Mouse (Mus musculus) midbrain, embryonic 15.5 days (tissue): ENCODE data around the gene Slc22a12. TPM values are rescaled to one million over a fixed set of nuclear protein-coding genes. Genes with fewer than 3 reads are reported as not detected.

Source experiments
- ATAC-seq: fragments of 200-750 bp; cut with Nextera tagmentation; replicated peaks from 2 replicates; pipeline ENCODE4 v1.8.0; 2017; ENCODE audit warnings: moderate TSS enrichment
- H3K27ac ChIP-seq: fragments of 300-500 bp; sonication (generic); 2 replicates; pipeline ENCODE4 v1.5.1; 2015; ENCODE audit warnings: mild to moderate bottlenecking, inconsistent platforms
- H3K27me3 ChIP-seq: fragments of 300-500 bp; sonication (generic); replicated peaks from 2 replicates; pipeline ENCODE4 v1.6.1; 2015; ENCODE audit warnings: inconsistent platforms
- H3K36me3 ChIP-seq: fragments of 300-500 bp; sonication (generic); replicated peaks from 2 replicates; pipeline ENCODE4 v1.6.1; 2015; ENCODE audit warnings: inconsistent platforms
- H3K4me1 ChIP-seq: fragments of 300-500 bp; sonication (generic); 2 replicates; pipeline ENCODE4 v1.6.1; 2015; ENCODE audit warnings: inconsistent platforms
- H3K4me2 ChIP-seq: fragments of 300-500 bp; sonication (generic); 2 replicates; pipeline ENCODE4 v1.6.1; 2015; ENCODE audit warnings: inconsistent platforms, mild to moderate bottlenecking, moderate library complexity
- H3K4me3 ChIP-seq: fragments of 300-500 bp; sonication (generic); 2 replicates; pipeline ENCODE4 v1.5.1; 2015; ENCODE audit warnings: mild to moderate bottlenecking, inconsistent platforms
- H3K9ac ChIP-seq: fragments of 300-500 bp; sonication (generic); 2 replicates; pipeline ENCODE4 v1.6.1; 2015; ENCODE audit warnings: mild to moderate bottlenecking, inconsistent platforms
- H3K9me3 ChIP-seq: fragments of 300-500 bp; sonication (generic); 2 replicates; pipeline ENCODE4 v1.6.1; 2016; ENCODE audit warnings: inconsistent platforms
- WGBS: fragments of 180-500 bp; shearing (Covaris S2); methylation state at CpG from one replicate; pipeline ENCODE4 v1.1.7; 2015; ENCODE audit warnings: mixed read lengths; 5-methylcytosine and 5-hydroxymethylcytosine counted together
- microRNA-seq: library from miRNA; unstranded; fragments of <30 nt; microRNA quantifications from one replicate; pipeline ENCODE4, GENCODE M21; 2016
- polyA plus RNA-seq: library from polyadenylated mRNA; unstranded; fragments of >200 nt; fragmentation: Nextera tagmentation; extraction: Ambion mirVana; gene quantifications from 2 replicates; pipeline ENCODE4 v1.2.1, GENCODE M21; 2015

Gene Slc22a12
- polyA plus RNA-seq, 1 experiment from 2014 or later, result 0.32 TPM

DNA sequence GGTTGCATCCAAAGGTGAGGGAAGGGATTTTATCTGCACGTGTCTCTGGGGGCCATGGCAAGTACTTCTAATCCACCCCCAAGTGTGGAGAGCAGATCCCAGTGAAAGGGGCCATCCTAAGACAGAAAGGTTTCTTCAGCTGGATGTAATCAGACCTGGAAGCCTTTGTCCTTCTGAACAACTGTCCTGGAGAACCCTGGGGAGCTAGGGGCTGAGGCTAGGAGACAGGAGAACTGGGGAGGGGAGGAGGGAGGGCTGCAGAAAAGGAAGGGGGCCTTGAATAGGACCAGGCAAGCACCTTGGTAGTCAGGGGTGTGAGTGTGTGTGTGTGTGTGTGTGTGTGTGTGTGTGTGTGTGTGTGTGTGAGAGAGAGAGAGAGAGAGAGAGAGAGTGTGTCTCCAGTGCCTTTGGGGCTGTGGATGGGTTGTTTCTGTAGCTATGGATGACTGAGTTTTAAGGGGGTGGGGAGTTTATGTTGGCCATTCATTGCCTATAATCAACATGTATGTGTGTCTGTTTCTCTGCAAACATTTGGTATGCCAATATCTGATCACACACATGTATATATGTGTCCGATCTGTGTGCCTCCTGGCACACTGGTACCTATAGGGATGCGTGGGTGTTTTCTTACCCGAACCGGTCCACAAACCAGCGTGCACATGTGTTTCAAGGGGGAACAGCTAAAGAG lies 46.2 kb downstream of the Slc22a12 start:
- Histone ChIP-seq H3K9me3 (no peaks in the 10 kb centered on the region), H3K27ac (peak overlapping the region; percentile 94), H3K9ac (peak overlapping the region; percentile 44), H3K36me3 (no peaks in the 10 kb centered on the region), H3K4me3 (peak overlapping the region; percentile 94), H3K4me2 (peak overlapping the region; percentile 64), H3K4me1 (peaks cover 50% of the 10 kb centered on the region), H3K27me3 (no peaks in the 10 kb centered on the region)
- ATAC-seq, result peak; percentile 34; the same call in 1 of the 2 replicates
- 7% methylated on average over 6 of the region's 6 CpGs for WGBS

DNA sequence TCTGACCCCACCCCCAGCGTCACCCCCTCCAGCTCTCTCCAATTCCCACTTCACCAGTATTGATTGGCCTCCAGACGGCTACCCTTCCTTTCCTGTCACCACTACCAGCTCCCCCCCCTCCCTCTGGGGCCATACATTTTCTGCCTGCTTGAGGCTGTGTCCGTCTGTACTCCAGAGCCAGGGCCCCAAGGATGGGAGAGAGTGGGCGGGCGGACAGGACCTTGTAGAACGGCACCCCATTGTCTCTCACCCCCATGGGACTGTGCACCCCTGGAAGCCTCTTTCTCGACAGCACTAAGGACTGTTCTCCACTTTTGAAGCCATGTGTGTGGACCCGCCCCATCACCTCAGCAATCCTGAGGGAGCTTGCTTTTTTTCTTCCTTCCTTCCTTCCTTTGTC lies 47.1 kb downstream of the Slc22a12 start:
- H3K4me2 ChIP-seq, result peak overlapping the region; percentile 8; the same call in 1 of the 2 replicates
- no peaks in the 10 kb centered on the region for H3K36me3 ChIP-seq
- peak overlapping the region; percentile 6; the same call in 1 of the 2 replicates for H3K9ac ChIP-seq
- peak overlapping the region; percentile 94 for H3K27ac ChIP-seq
- no peak for ATAC-seq
- 41% methylated on average over 8 of the region's 8 CpGs for WGBS
- H3K4me3 ChIP-seq, result no peak overlapping the region
- H3K27me3 ChIP-seq, result no peaks in the 10 kb centered on the region
- H3K4me1 ChIP-seq, result peaks cover 41% of the 10 kb centered on the region
- no peaks in the 10 kb centered on the region for H3K9me3 ChIP-seq

GRCm38 (mm10) chr19:6494504-6495170 lies 48.2 kb downstream of the Slc22a12 start:
- Histone ChIP-seq H3K4me3 (no peak overlapping the region), H3K27me3 (no peaks in the 10 kb centered on the region), H3K27ac (no peak overlapping the region), H3K9ac (no peak overlapping the region), H3K4me2 (no peak overlapping the region), H3K4me1 (peaks cover 31% of the 10 kb centered on the region), H3K9me3 (no peaks in the 10 kb centered on the region), H3K36me3 (no peaks in the 10 kb centered on the region)
- no peak for ATAC-seq
- 72% methylated on average over 18 of the region's 18 CpGs for WGBS

DNA sequence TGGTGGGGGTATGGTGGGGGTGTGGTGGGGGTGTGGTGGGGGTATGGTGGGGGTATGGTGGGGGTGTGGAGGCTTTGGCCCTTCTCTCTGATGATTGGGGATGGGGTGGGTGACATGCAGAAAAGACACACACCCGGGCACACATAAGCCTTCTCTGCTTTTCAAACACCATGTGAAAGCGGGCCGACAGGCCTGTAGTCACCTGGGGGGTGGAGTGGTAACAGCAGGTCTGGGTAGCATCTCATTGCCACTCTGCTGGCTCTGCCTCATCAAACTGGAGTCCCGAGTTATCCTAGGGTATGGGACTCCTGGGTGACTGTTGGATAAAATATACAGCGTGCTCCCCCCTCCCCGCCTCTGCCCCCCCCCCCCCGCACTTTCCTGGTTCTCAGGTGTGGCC lies 48.8 kb downstream of the Slc22a12 start:
- WGBS, result 68% methylated on average over 6 of the region's 7 CpGs
- Histone ChIP-seq H3K27me3 (no peaks in the 10 kb centered on the region), H3K9me3 (no peaks in the 10 kb centered on the region), H3K4me1 (peaks cover 31% of the 10 kb centered on the region), H3K36me3 (no peaks in the 10 kb centered on the region), H3K4me3 (no peak overlapping the region), H3K4me2 (no peak overlapping the region), H3K9ac (no peak overlapping the region), H3K27ac (no peak overlapping the region)
- no peak for ATAC-seq

DNA sequence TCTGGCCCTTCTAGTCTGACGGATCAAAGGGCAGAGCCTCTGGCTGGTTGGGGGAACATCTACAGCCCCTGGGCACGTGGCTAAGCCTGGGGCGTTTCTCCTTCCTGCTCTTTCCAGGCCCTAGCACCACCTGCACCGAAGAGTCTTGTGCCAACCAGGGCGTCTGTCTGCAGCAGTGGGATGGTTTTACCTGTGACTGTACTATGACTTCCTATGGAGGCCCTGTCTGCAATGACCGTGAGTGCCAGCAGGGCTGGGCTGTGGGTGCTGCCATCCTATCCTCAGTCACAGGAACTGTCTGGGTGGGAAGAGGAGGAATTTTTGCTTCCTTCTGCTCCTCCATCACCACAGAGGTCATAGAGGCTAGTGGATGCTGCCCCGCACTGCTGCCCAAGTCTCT lies 49.6 kb downstream of the Slc22a12 start:
- ATAC-seq, result no peak
- WGBS, result 84% methylated on average over 7 of the region's 7 CpGs
- no peaks in the 10 kb centered on the region for H3K27me3 ChIP-seq
- H3K9me3 ChIP-seq, result no peaks in the 10 kb centered on the region
- H3K4me1 ChIP-seq, result peaks cover 29% of the 10 kb centered on the region
- no peak overlapping the region for H3K4me2 ChIP-seq
- H3K9ac ChIP-seq, result no peak overlapping the region
- no peak overlapping the region for H3K4me3 ChIP-seq
- H3K27ac ChIP-seq, result no peak overlapping the region
- H3K36me3 ChIP-seq, result no peaks in the 10 kb centered on the region

GRCm38 (mm10) chr19:6492124-6492523 lies 50.7 kb downstream of the Slc22a12 start:
- Histone ChIP-seq H3K9me3 (no peaks in the 10 kb centered on the region), H3K36me3 (no peaks in the 10 kb centered on the region), H3K27ac (0 out of 2 replicates have a peak overlapping the region, but pooled peaks have one; percentile 51), H3K4me3 (no peak overlapping the region), H3K27me3 (no peaks in the 10 kb centered on the region), H3K9ac (no peak overlapping the region; the same call in 1 of the 2 replicates), H3K4me2 (no peak overlapping the region), H3K4me1 (peaks cover 29% of the 10 kb centered on the region)
- ATAC-seq, result no peak
- 20% methylated on average over 12 of the region's 12 CpGs for WGBS

DNA sequence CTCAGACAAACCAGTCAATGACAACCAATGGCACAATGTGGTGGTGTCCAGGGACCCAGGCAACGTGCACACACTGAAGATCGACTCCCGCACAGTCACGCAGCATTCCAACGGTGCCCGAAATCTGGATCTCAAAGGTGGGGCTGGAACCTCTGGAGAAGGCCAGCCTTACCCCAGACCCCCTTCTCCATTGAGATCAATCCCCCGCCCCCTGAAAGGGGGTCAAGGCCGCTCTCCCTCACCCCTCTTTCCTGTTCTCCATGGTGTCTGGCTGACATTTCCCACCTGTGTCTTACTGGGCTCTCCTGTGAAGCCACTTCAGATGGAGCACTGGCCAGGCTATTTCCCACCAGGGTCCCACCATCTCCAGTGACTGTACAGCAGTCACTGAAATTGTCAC lies 51.3 kb downstream of the Slc22a12 start:
- Histone ChIP-seq H3K27ac (no peak overlapping the region), H3K4me2 (no peak overlapping the region), H3K4me3 (no peak overlapping the region), H3K9ac (no peak overlapping the region; the same call in 1 of the 2 replicates), H3K27me3 (no peaks in the 10 kb centered on the region), H3K4me1 (peaks cover 25% of the 10 kb centered on the region), H3K36me3 (no peaks in the 10 kb centered on the region), H3K9me3 (no peaks in the 10 kb centered on the region)
- no peak for ATAC-seq
- 82% methylated on average over 8 of the region's 8 CpGs for WGBS

DNA sequence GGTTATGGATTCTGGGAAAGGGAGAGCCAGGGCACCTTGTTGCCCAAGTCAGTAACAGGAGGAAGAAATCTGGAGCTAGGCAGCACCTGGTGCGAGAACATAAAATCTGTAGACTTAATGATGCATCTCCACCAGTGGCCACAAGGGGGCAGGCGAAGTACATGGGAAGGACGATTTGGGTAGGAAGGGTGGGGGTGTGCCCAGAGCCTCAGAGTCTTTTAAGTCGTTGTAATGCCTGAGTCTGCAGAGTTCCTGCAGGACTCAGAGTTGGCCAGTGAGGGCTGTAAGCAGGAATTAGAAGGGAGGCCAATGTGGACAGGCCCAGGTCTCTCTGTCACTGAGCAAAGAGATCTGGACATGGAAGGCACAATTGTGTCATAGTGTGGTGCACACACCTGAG lies 53.8 kb downstream of the Slc22a12 start:
- Histone ChIP-seq H3K27me3 (no peaks in the 10 kb centered on the region), H3K4me3 (no peak overlapping the region), H3K4me1 (peaks cover 9% of the 10 kb centered on the region), H3K9me3 (no peaks in the 10 kb centered on the region), H3K36me3 (no peaks in the 10 kb centered on the region), H3K27ac (no peak overlapping the region), H3K4me2 (no peak overlapping the region), H3K9ac (no peak overlapping the region)
- 2% methylated on average over 4 of the region's 4 CpGs for WGBS
- peak; percentile 65 for ATAC-seq

Small RNA genes within 50 kb of the gene (microRNA-seq; reads per million reads assigned to microRNA genes)
- gene Gm26460, result not detected

Other genes with a start within 250 kb of the Slc22a12 start
- 0.40 and 0.47 TPM in 2 replicates for gene Cdc42bpg, start 236.6 kb downstream of the Slc22a12 start, polyA plus RNA-seq
- 79.8 and 85.6 TPM in 2 replicates for gene Men1, start 208.1 kb downstream of the Slc22a12 start, polyA plus RNA-seq
- 20.0 and 21.7 TPM in 2 replicates for gene Map4k2, start 201.9 kb downstream of the Slc22a12 start, polyA plus RNA-seq
- 112 and 119 TPM in 2 replicates for gene Sf1, start 179.3 kb downstream of the Slc22a12 start, polyA plus RNA-seq
- 5.9 and 9.5 TPM in 2 replicates for gene Pygm, start 158.6 kb downstream of the Slc22a12 start, polyA plus RNA-seq
- 73.1 and 93.6 TPM in 2 replicates for gene Rasgrp2, start 143.7 kb downstream of the Slc22a12 start, polyA plus RNA-seq
- gene Nrxn2, start 124.3 kb downstream of the Slc22a12 start, polyA plus RNA-seq, result 44.6 and 44.9 TPM in 2 replicates